Mouse (Mus musculus) Muller cell, postnatal 12 days (primary cell): ENCODE measurements around the gene Aagab.
A peak's percentile ranks its signal among the peaks of the same experiment; 100 is the strongest.

ENCODE experiments used
- DNase-seq: peaks from one replicate; pipeline ENCODE4 v3.0.0-alpha.2; 2015; ENCODE audit errors: inconsistent ontology term

The Aagab gene

GRCm38 (mm10) chr9:63672797-63673493, 70.5 kb downstream of the Aagab start:
- no peak for DNase-seq

- no peak for DNase-seq
Observed at GRCm38 (mm10) chr9:63673494-63673805, 71.0 kb downstream of the Aagab start.

- DNase-seq: no peak
Observed at GRCm38 (mm10) chr9:63674613-63675012, 72.2 kb downstream of the Aagab start.

- peak; percentile 94 for DNase-seq
Observed at GRCm38 (mm10) chr9:63677621-63678020, 75.2 kb downstream of the Aagab start.

GRCm38 (mm10) chr9:63678076-63678475, 75.6 kb downstream of the Aagab start:
- peak; percentile 91 for DNase-seq

- no peak for DNase-seq
Observed at GRCm38 (mm10) chr9:63682301-63682700, 79.8 kb downstream of the Aagab start.

GRCm38 (mm10) chr9:63682943-63683342, 80.5 kb downstream of the Aagab start:
- no peak for DNase-seq

- no peak for DNase-seq
Observed at GRCm38 (mm10) chr9:63684277-63684676, 81.8 kb downstream of the Aagab start.

- no peak for DNase-seq
Observed at GRCm38 (mm10) chr9:63685352-63685751, 82.9 kb downstream of the Aagab start.

- DNase-seq: no peak
Observed at GRCm38 (mm10) chr9:63687413-63688015, 85.1 kb downstream of the Aagab start.

- DNase-seq: no peak
Observed at GRCm38 (mm10) chr9:63690511-63690910, 88.1 kb downstream of the Aagab start.

GRCm38 (mm10) chr9:63691960-63692359, 89.5 kb downstream of the Aagab start:
- DNase-seq: no peak
